Mouse (Mus musculus): ENCODE measurements at regions not wholly inside any gene's neighbourhood (a gene's known extent, or its start where the extent isn't known, plus 50 kb on each side); places are given as distances from the start of the nearest gene placed in this dataset.
A peak's percentile ranks its signal among the peaks of the same experiment; 100 is the strongest.
"Not testable (repeated sequence)": the region's sequence is repeated elsewhere in the genome, so short reads cannot be mapped to it uniquely, and the experiment has no call there.

GRCm38 (mm10) chr12:40898414-40899027 is 125.4 kb upstream of the Immp2l start:
- DNase-seq (ENCODE audit: low spot score) = peak; percentile 71
- Histone ChIP-seq H3K27me3 (ENCODE audit: control insufficient read depth, insufficient read depth, low read length) (no peaks in the 10 kb centered on the region), H3K9me3 (ENCODE audit: control insufficient read depth, low read length) (no peaks in the 10 kb centered on the region), H3K4me1 (replicated peaks; ENCODE audit: control insufficient read depth, insufficient read depth, low read length) (no peaks in the 10 kb centered on the region), H3K36me3 (replicated peaks; ENCODE audit: control insufficient read depth, insufficient read depth) (no peaks in the 10 kb centered on the region), H3K4me3 (replicated peaks; ENCODE audit: low read length) (no peak overlapping the region), H3K27ac (no peak overlapping the region), H3K9ac (no peak overlapping the region), H3K4me2 (replicated peaks) (no peak overlapping the region)
- 63% methylated on average over 8 of the region's 8 CpGs for WGBS
- peak; percentile 83 for ATAC-seq (ENCODE audit: low FRiP score)

DNA sequence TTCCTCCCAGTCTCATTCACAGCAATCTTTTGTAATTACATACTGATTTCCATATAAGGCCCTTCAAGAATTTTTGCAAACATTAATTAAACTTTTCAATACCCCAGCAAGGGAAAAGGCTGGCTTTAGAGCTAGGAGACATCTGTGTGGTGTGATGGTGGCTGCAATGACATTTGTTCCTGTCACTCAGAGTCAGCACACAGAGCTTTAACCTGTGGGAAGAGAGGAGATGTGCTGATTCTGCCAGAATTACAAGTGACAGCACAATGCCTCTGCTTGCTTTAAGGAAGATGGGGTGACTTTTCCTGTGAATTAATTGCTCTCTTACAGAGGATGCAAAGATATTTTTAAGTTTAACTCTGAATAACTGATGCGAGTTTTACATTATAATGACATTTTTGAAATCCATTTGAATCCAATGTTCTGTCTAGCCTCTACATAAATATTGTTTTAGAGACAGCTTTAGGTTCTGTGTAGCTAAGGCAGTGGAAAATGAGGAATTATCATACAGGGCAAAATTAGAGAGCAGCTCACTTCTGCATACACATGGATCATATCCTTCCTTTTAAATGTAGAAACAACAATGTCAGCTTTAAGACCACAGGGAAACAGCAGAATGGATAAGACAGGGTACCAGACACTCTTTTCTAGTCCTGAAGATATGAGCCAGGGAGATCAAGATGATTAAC is 118.1 kb upstream of the Immp2l start:
- H3K9me3 ChIP-seq (ENCODE audit: control insufficient read depth, low read length) = no peaks in the 10 kb centered on the region
- H3K4me1 ChIP-seq (replicated peaks; ENCODE audit: control insufficient read depth, insufficient read depth, low read length) = no peaks in the 10 kb centered on the region
- no peak overlapping the region for H3K4me3 ChIP-seq (replicated peaks; ENCODE audit: low read length)
- ATAC-seq (ENCODE audit: low FRiP score) (no peak), DNase-seq (ENCODE audit: low spot score) (no peak)
- H3K9ac ChIP-seq = no peak overlapping the region
- H3K27me3 ChIP-seq (ENCODE audit: control insufficient read depth, insufficient read depth, low read length) = no peaks in the 10 kb centered on the region
- 75% methylated on average over 1 of the region's 1 CpGs for WGBS
- no peaks in the 10 kb centered on the region for H3K36me3 ChIP-seq (replicated peaks; ENCODE audit: control insufficient read depth, insufficient read depth)
- no peak overlapping the region for H3K27ac ChIP-seq
- H3K4me2 ChIP-seq (replicated peaks) = no peak overlapping the region

GRCm38 (mm10) chr12:40906807-40907206 is 117.1 kb upstream of the Immp2l start:
- no peak overlapping the region for H3K27ac ChIP-seq
- no peaks in the 10 kb centered on the region for H3K27me3 ChIP-seq (ENCODE audit: control insufficient read depth, insufficient read depth, low read length)
- ATAC-seq (ENCODE audit: low FRiP score) = no peak
- no peaks in the 10 kb centered on the region for H3K9me3 ChIP-seq (ENCODE audit: control insufficient read depth, low read length)
- DNase-seq (ENCODE audit: low spot score) = no peak
- no peak overlapping the region for H3K9ac ChIP-seq
- H3K4me2 ChIP-seq (replicated peaks) = no peak overlapping the region
- H3K36me3 ChIP-seq (replicated peaks; ENCODE audit: control insufficient read depth, insufficient read depth) = no peaks in the 10 kb centered on the region
- H3K4me1 ChIP-seq (replicated peaks; ENCODE audit: control insufficient read depth, insufficient read depth, low read length) = no peaks in the 10 kb centered on the region
- no peak overlapping the region for H3K4me3 ChIP-seq (replicated peaks; ENCODE audit: low read length)
- 84% methylated on average over 2 of the region's 2 CpGs for WGBS

- H3K4me3 ChIP-seq (replicated peaks; ENCODE audit: low read length) = no peak overlapping the region
- no peak overlapping the region for H3K9ac ChIP-seq
- no peak overlapping the region for H3K27ac ChIP-seq
- H3K27me3 ChIP-seq (ENCODE audit: control insufficient read depth, insufficient read depth, low read length) = no peaks in the 10 kb centered on the region
- H3K4me1 ChIP-seq (replicated peaks; ENCODE audit: control insufficient read depth, insufficient read depth, low read length) = no peaks in the 10 kb centered on the region
- no peak overlapping the region for H3K4me2 ChIP-seq (replicated peaks)
- WGBS = 83% methylated on average over 9 of the region's 9 CpGs
- DNase-seq (ENCODE audit: low spot score) = no peak
- no peaks in the 10 kb centered on the region for H3K9me3 ChIP-seq (ENCODE audit: control insufficient read depth, low read length)
- ATAC-seq (ENCODE audit: low FRiP score) = no peak
- no peaks in the 10 kb centered on the region for H3K36me3 ChIP-seq (replicated peaks; ENCODE audit: control insufficient read depth, insufficient read depth)
Observed at GRCm38 (mm10) chr12:40908809-40909795, 114.8 kb upstream of the Immp2l start.

DNA sequence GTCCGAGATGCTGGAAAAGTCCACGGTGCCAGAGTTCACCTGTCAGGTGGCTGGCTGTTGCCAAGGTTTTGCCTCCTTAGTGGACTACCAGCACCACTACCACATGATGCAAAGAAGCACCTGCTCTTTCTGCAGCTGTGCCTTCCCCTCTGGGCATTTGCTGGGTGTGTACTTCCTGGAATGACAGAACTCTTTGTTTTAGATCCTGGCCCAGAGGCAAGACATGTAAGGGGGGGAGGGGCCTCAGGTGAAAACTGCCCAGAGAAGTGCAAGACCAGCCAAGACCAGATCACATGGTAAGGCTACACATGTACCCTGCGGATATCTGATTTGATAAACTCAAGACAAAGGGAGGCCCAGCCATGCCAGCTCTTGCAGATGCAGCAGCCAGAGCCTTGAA is 106.4 kb upstream of the Immp2l start:
- Histone ChIP-seq H3K4me1 (replicated peaks; ENCODE audit: control insufficient read depth, insufficient read depth, low read length) (no peaks in the 10 kb centered on the region), H3K36me3 (replicated peaks; ENCODE audit: control insufficient read depth, insufficient read depth) (no peaks in the 10 kb centered on the region), H3K27me3 (ENCODE audit: control insufficient read depth, insufficient read depth, low read length) (no peaks in the 10 kb centered on the region), H3K27ac (no peak overlapping the region), H3K9ac (no peak overlapping the region), H3K4me3 (replicated peaks; ENCODE audit: low read length) (no peak overlapping the region), H3K9me3 (ENCODE audit: control insufficient read depth, low read length) (peaks cover 10% of the 10 kb centered on the region), H3K4me2 (replicated peaks) (no peak overlapping the region)
- ATAC-seq (ENCODE audit: low FRiP score) (no peak), DNase-seq (ENCODE audit: low spot score) (no peak)
- 89% methylated on average over 3 of the region's 3 CpGs for WGBS

- DNase-seq (ENCODE audit: low spot score) = no peak
- no peak overlapping the region for H3K9ac ChIP-seq
- H3K9me3 ChIP-seq (ENCODE audit: control insufficient read depth, low read length) = peaks cover 18% of the 10 kb centered on the region
- H3K27me3 ChIP-seq (ENCODE audit: control insufficient read depth, insufficient read depth, low read length) = no peaks in the 10 kb centered on the region
- 82% methylated on average over 1 of the region's 1 CpGs for WGBS
- H3K36me3 ChIP-seq (replicated peaks; ENCODE audit: control insufficient read depth, insufficient read depth) = no peaks in the 10 kb centered on the region
- H3K4me1 ChIP-seq (replicated peaks; ENCODE audit: control insufficient read depth, insufficient read depth, low read length) = no peaks in the 10 kb centered on the region
- no peak for ATAC-seq (ENCODE audit: low FRiP score)
- no peak overlapping the region for H3K4me2 ChIP-seq (replicated peaks)
- H3K27ac ChIP-seq = no peak overlapping the region
- H3K4me3 ChIP-seq (replicated peaks; ENCODE audit: low read length) = no peak overlapping the region
Observed at GRCm38 (mm10) chr12:40921988-40922387, 101.9 kb upstream of the Immp2l start.

DNA sequence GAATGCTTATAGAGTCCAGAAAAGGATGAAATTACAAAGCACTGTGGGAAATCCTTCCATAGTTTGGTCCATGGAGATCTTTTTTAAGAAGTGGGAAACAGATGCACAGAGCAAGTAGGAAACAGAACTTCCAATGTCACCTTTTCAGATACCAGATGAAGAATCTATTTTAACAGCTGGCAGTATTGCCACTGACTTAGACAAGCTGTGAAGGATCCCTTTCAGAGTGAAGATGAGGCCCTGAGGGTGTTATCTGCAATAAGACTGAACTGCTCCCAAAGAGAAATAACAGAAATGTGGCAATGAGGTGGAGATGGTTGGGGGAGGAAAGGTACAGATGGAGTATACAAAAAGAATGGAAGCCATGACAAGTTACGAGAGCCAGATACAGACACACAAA is 97.2 kb upstream of the Immp2l start:
- H3K36me3 ChIP-seq (replicated peaks; ENCODE audit: control insufficient read depth, insufficient read depth) = no peaks in the 10 kb centered on the region
- H3K4me2 ChIP-seq (replicated peaks) = no peak overlapping the region
- H3K9me3 ChIP-seq (ENCODE audit: control insufficient read depth, low read length) = peaks cover 16% of the 10 kb centered on the region
- no peaks in the 10 kb centered on the region for H3K27me3 ChIP-seq (ENCODE audit: control insufficient read depth, insufficient read depth, low read length)
- DNase-seq (ENCODE audit: low spot score) (no peak), ATAC-seq (ENCODE audit: low FRiP score) (no peak)
- H3K27ac ChIP-seq = no peak overlapping the region
- H3K4me1 ChIP-seq (replicated peaks; ENCODE audit: control insufficient read depth, insufficient read depth, low read length) = no peaks in the 10 kb centered on the region
- 94% methylated on average over 1 of the region's 1 CpGs for WGBS
- H3K9ac ChIP-seq = no peak overlapping the region
- no peak overlapping the region for H3K4me3 ChIP-seq (replicated peaks; ENCODE audit: low read length)

DNA sequence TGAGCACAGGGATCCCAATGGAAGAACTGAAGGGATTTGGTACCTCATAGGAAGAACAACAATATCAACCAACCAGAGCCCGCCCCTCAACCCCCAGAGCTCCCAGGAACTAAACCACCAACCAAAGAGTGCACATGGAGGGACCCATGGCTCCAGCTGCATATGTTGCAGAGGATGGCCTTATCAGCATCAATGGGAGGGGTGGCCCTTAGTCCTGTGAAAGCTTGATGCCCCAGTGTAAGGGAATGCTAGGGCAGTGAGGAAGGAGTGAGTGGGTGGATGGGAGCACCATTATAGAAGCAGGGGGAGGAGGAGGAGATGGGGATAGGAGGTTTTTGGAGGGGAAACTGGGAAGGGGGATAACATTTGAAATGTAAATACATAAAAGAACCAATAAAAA is 94.5 kb upstream of the Immp2l start:
- H3K27me3 ChIP-seq (ENCODE audit: control insufficient read depth, insufficient read depth, low read length); H3K4me1 ChIP-seq (replicated peaks; ENCODE audit: control insufficient read depth, insufficient read depth, low read length); H3K9me3 ChIP-seq (ENCODE audit: control insufficient read depth, low read length); H3K4me2 ChIP-seq (replicated peaks); H3K27ac ChIP-seq; H3K36me3 ChIP-seq (replicated peaks; ENCODE audit: control insufficient read depth, insufficient read depth); H3K4me3 ChIP-seq (replicated peaks; ENCODE audit: low read length); ATAC-seq (ENCODE audit: low FRiP score); H3K9ac ChIP-seq; DNase-seq (ENCODE audit: low spot score): not testable (repeated sequence)
- WGBS = 97% methylated on average over 1 of the region's 1 CpGs

DNA sequence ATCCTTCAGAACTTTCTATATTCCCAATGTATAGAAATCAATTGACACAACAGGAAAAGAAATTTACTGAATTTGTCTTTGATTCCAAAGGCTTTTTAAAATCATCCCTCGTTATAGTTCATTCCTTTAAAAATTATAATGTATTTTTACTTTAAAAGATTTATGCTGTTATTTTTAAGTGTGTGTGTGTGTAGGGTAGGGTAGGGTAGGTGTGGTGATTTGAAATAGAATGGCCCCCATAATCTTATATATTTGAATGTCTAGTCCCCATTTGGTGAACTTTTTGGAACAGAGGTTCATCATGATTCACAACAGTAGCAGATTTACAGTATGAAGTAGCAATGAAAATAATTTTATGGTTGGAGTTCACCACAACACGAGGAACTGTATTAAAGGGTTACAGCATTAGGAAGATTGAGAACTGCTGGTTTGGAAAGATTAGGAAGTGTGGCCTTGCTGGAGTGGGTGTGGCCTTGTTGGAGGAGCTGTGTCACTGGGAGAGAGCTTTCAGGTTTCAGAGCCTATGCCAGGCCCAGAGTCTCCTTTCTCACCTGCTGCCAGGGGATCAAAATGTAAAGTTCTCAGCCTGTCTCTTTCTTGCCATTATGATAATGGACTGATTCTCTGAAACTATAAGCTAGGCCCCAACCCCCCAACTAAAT is 88.7 kb upstream of the Immp2l start:
- DNase-seq (ENCODE audit: low spot score) (no peak), ATAC-seq (ENCODE audit: low FRiP score) (no peak)
- Histone ChIP-seq H3K9me3 (ENCODE audit: control insufficient read depth, low read length) (no peaks in the 10 kb centered on the region), H3K27ac (no peak overlapping the region), H3K4me1 (replicated peaks; ENCODE audit: control insufficient read depth, insufficient read depth, low read length) (no peaks in the 10 kb centered on the region), H3K27me3 (ENCODE audit: control insufficient read depth, insufficient read depth, low read length) (no peaks in the 10 kb centered on the region), H3K36me3 (replicated peaks; ENCODE audit: control insufficient read depth, insufficient read depth) (no peaks in the 10 kb centered on the region), H3K4me3 (replicated peaks; ENCODE audit: low read length) (no peak overlapping the region), H3K9ac (no peak overlapping the region), H3K4me2 (replicated peaks) (no peak overlapping the region)
- WGBS = 86% methylated on average over 2 of the region's 2 CpGs

All from hindbrain, embryonic 14.5 days (tissue).